Mouse (Mus musculus): ENCODE data around the gene E130114P18Rik.

E130114P18Rik gene

DNA sequence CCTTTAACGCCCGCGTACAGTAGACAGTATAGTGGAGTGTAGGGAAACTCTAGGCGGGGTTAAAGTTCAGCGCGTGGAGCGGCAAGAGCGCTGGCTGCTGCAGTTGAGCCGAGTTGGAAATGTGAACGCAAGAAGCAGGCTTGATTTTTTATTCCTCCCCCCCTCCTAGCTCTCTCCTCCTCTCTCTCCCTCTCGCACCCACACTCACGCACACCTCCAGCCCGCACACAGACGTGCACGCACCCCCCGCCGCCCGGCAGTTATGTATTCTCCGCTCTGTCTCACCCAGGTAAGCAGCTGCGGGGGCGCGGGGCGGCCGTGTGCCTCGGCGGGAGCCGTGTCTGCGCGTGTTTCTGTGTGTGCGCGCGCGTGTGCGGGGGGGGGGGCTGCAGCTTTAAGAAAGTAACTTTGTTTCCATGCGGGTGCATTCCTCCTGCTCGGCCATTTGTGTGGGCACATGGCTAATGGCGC lies at the start of gene E130114P18Rik:
E130114P18Rik (minus strand) TSS at position 373 of the 471 bp plus-strand sequence.
- DNase-seq (ENCODE audit: low read depth, low spot score), result no peak

DNA sequence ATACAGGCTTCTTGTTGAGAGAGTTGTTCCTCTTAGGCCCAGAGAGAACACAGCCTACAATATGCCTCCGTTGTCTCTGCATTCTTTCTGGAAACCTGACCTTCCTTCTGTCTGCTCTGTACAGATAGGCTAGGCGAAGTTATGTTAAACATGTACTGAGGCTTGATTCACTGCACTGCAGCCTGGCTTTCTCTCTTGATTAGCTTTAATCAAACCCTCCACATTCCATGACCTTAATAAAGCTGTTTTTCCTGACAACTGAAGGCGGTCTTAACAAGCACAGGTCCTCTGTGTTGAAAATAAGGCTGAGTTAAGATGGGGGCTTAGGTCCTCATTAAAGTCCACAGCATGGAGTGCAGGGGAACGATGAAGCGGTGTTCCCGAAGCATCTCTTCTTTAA lies 49.2 kb upstream of the E130114P18Rik start:
- DNase-seq (ENCODE audit: low read depth, low spot score), result no peak

DNA sequence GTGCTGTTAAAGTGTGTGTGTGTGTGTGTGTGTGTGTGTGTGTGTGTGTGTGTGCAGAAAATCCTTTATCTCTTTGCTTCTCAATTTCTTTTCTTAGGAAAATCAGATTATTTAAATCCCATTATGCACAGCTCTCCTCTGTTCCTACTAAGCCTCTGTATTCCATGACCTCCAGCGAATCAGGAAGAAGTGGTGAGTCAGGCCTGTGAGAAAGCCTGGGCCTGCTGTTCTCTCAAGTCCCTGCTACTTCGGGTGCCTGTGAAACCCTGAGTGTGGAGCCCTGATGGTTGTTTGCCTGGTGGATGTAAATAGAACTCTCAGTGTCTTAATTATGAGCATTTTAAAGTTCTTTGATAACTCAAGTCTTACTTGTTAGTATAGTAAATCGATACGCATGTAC lies 48.0 kb upstream of the E130114P18Rik start:
- no peak for DNase-seq (ENCODE audit: low read depth, low spot score)

DNA sequence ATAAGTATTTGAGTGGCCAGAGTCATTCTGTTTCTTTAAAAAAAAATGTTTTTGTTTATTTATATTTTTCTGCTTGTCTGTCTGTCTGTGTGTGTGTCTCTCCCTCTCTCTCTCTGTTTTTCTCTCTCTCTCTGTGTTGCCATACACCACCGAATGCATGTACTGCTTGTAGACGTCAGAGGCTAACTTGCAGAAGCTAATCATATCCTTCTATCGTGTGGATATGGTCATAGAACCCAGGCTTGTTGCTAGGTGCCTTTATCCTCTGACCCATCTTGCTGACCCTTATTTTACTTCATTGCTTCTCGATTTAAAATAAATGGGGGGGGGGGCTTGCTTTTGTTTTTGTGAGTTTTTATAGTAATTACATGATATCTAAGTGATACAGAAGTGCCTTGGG lies 47.6 kb upstream of the E130114P18Rik start:
- DNase-seq (ENCODE audit: low read depth, low spot score), result no peak

DNA sequence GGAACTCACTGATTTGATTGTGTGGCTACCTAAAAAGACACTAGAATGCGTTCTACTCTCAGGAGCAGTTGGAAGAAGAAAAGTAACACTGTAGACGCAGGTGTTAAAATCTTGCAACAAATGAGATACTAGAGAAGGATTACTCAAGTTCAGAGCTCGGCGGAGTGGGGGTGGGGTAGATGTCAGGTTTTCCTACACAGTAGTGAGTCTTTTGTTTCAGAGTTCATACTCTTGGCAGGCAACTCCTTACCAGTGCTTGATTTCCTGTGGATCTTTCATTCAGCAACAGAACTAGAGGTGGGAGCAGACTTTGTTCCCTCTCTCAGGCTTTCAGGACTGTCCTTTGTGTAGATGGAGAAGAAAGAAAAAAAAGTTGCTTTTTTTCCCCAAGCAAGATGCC lies 46.6 kb upstream of the E130114P18Rik start:
- no peak for DNase-seq (ENCODE audit: low read depth, low spot score)

DNA sequence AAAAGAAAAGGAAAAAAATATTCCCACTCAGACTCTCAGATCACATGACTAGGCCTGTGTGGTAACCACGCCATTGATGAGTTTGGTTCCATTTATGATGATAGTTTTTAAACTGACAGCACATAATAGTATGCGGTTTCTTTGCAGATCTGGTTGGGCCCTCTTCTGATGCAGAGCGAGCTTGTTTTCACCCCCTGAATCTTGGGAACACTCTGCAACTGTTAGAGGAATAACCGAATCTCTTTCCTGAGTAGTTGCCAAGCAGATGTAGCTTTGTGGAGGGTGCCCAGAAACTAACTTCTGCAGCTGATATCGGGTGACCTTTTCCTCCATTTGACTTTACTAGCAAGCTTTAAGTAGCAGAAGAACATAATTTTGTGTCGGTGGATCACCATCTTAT lies 45.6 kb upstream of the E130114P18Rik start:
- no peak for DNase-seq (ENCODE audit: low read depth, low spot score)

DNA sequence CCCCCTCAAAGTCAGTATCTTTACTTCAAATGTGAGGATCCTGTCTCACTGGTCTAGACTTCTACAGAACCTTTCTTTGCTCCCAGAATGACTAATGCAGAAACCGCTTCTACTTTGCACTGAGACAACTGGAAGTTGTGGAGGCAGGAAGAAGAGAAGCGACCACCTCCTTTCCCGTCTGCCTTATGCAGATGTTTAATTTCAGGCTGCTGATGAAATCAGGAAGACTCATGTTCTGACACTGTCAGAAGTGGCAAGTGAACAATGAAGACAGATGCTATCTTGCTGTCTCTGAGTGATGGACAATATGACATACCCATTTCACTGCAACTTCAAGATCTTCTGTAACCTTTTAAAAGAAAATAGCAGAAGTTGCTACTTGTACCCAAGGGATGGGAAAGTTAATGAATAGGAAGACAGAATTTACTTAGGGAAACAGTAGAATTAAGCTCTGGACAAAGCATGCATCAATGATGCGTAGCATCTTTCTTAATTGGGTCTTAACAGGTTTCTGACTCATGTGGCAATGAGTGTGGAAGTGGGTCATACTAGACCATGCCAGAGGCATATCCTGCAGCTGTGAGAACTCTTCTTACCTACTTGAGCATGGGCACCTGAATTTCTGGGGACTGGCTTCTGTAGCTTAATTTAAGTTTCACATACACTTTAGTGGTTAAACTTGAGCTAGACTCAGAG lies 43.8 kb upstream of the E130114P18Rik start:
- DNase-seq (ENCODE audit: low read depth, low spot score), result no peak

DNA sequence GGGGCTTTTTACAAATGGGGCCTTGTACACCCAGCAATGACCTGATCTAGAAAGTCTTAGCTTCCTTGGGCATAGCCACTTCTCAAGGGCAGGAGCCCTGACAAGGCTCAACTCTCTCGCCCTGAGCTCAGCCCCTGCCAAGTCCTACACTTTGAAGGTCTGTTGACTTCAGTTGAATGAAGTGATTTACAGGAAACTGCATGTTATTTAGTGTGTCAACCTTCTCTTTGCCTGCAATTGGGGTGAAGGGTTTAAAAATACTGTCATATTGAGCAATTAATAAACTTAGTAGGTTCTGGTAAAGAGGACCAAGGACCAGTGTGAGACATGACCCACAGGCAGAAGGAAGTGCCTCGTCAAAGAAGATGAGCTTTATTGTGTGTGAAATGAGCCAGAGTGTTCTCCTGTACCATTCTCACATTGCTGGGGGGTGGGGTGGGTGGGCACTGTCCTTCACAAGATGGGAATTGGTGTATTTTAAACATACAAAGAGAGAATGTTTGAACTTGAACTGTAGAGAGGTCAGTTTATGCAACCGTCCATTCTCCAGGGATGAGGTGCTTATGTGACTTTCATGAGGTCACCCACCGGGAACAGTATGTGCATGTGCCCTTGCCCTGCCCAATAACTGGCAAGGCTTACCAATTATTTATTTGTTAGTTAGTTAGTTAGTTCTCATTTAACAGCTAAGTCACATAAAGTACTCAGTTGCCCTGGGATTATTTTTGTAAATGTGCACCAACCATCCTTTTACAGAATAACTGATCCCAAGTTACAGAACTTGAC lies 42.8 kb upstream of the E130114P18Rik start:
- no peak for DNase-seq (ENCODE audit: low read depth, low spot score)

DNA sequence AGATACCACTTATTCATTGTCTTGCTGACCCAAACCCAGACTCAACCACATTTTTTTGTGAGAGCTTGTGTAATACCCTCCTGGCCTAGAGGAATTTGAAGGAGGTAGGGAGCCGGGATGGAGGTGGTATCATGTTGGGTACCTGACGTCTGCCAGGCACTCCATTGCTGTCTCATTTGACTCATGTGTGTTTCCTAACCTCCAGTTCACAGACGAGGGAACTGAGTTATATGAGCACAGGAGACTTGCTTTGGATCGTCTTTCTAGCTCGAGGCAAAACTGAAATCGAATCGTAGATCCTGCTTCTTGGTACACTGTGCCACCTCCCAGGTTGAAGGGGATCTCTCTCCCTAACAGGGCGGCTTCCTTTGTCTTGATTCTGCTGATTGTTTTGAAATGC lies 41.2 kb upstream of the E130114P18Rik start:
- DNase-seq (ENCODE audit: low read depth, low spot score), result no peak

DNA sequence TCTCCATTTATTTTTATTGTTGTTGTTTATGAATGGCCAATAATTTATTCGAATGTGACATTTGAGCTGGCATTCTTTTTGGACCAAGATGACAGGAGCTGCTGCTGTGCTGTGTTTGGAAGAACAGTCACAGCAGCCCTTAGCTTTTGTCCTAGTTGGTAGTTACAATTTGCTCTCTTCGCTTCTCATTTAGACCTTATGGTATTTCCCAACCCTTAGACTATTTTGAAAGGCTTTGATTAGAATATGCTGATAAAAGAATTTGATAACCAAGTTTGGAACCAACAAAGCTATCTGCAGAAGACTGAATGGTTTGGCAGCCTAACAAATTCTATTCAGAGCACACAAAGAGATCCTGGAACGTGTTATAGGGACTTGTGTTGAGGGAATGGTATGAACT lies 40.6 kb upstream of the E130114P18Rik start:
- no peak for DNase-seq (ENCODE audit: low read depth, low spot score)

DNA sequence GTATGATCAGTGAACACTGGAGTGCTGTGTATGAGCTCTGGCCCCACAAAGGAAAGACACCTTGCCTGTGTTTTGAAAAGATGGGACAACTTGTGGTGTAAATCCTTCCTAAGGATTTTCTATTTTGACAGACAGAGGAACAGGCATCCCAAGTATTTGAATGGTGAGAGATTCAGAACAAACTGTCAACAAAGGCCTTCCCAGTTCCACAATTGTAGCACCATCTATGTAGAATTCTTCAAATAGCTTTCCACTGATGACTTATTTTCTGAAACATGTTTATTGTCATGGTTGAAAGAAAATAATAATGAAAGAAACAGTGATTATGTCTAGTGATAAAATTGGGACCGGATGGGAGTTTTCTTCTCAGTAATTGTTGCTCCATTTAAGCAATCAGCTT lies 39.9 kb upstream of the E130114P18Rik start:
- no peak for DNase-seq (ENCODE audit: low read depth, low spot score)

DNA sequence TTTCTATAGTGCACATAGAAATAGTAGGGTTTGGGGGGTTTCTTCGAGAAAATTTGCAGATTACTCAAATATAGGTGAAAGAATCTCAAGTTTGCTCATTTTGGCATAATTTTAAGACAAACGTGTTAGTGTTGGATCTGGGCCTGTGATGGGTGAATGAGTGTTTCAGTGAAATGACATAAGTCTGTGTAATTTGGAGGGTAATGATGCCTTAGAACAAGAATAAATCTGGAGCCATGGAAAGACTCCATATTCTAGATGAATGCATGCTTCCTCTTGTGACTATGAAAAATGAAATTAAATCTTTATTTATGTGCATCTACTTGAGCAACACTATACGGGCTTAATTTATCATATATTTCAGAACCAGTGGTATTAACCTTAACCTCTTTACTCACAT lies 38.9 kb upstream of the E130114P18Rik start:
- no peak for DNase-seq (ENCODE audit: low read depth, low spot score)

DNA sequence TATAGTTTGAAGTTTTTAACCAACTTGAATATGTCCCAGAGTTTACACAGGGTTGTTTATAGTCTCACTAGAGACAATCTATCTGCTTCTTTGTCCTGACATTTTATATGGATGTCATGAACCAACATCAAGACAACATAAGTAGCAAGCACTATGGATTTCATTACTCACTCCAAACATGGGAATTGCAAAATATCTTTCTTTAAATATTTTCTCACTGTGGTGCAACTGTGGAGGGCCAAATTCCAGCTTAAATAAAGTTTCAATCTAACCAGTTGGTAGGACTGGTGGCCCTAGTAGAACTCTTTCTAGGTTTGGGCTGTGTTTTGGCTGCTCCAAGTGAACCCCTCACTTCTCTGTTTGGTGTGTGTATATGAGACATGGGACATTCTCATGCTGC lies 38.1 kb upstream of the E130114P18Rik start:
- no peak for DNase-seq (ENCODE audit: low read depth, low spot score)

DNA sequence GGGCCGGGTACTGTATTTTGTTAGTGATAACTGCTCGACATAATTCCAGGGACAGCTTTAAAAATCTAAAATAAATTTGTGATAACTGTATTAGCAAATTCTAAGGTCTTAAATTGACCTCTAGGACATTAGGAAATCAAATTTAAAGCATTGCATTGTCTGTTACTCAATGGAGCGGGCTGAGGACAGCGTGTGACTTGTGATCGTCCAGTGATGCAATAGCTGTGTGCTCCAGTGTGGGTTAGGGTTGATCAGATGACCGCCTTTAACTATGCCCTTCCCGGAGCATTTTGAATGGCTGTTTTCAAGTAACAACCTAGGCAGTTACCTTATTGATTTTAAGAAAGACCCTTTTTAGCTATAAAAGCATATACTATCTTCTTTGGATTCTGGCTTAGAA lies 36.6 kb upstream of the E130114P18Rik start:
- DNase-seq (ENCODE audit: low read depth, low spot score), result no peak

DNA sequence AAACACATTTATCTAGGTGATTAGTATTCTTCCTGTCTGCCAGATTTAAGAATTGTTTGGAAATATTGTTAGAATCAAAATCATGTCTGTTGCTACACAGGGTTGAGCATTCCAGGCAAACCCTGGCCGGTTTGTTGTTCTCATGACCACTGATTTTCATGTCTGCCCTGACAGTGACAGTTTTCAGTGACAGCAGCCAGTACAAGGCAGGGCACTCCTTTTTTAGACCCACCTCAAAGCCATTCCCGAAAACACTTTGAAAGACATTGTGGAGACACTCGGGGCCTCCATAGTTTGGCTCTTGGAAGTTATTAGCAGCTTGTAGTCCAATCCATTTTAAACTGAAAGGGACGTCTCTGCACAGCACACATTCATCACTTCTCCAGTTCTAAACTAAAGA lies 36.1 kb upstream of the E130114P18Rik start:
- no peak for DNase-seq (ENCODE audit: low read depth, low spot score)

DNA sequence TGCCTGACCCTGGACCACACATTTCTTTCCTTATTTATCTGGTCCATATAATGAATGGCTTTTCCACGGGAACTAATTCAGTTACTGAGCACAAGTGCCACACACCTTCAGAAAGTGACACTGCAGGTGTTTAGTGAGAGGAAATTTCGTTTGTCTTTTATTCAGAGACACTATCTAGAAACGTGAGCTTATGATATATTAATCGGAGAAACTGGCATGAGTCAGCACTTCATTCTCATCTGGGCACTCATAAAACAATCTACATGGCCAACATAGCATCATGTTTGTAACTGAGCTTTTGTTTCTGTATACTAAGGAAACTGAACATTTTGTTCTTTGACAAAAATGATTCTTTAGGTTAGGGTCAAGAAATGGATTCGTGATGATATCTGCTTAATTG lies 35.2 kb upstream of the E130114P18Rik start:
- no peak for DNase-seq (ENCODE audit: low read depth, low spot score)

DNA sequence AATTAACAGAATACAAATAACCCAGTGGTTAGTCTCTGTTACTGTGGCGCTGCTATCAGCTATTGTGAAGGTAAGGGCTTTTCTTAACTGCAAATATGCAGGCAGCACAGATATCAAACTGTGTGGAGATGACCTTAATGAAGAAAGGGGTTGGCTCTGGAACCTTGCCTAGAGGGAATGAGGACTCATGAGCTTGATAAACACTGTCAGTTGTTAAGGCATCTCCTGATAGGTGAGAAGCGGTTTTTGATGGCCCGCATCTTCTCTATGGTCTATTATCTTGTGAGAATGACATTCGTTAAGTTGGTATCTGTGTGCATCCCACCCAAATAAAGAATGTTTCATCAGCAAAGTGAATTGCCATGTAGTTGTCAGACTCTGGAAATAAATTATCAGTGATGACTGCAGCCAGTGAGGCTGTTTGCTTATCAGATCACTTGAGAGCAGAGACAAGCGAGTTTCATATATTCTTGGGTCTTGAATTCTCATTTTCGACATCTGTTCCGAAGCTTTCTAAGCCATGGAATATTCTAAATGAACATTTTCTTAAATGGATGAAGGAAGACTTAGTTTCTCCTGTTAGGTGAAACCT lies 32.6 kb upstream of the E130114P18Rik start:
- DNase-seq (ENCODE audit: low read depth, low spot score), result no peak

DNA sequence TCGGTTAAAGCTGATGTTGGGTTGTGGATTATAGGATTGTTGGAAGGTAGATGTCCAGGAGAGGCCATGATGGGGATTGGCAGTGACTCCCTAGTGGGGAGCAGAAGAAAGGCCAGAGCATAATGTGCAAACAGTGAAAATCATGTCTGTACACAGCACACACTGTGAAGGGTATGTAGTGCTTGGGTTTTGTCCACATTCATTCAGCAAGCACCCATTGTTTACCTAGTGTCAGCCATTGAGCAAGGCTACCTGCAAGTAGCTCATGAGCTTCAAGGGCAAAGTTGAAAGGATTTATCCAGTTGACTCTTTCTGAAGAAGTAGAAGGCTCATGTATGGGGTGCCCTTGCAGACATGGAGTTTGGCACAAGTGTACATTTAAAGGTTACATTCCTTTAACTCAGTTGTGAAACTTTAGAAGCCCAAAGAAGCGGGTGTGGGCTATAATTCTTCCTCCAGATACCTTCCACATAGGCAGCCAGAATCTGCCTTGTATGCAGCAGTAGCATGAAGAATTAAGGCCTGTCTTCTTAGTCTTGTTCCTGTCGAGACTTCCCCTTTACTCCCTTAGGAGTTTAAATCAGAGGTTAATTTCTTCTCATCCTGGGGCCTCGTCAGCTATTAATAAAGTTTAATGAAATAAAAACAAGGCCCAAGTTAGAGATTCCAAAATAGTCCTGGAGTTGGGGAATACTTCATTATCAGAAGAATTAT lies 31.9 kb upstream of the E130114P18Rik start:
- no peak for DNase-seq (ENCODE audit: low read depth, low spot score)

DNA sequence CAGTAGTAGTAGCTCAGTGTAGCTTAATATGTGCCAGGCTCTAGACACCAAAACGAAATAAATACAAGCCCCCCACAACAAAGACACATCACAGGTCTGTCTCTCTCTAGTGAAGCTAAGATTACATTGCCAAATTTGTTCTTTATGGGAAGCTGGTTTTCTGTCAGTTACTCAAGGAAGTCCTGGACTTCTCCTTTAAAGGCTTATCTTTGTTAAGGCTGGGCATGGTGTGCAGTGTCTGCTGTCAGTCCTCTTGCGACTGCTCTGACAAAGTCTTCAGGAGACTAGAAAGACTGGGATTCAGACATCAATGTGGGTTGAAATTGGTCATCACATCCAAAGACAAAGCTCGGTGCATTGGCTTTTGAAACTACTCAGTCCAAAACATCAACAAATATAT lies 31.0 kb upstream of the E130114P18Rik start:
- no peak for DNase-seq (ENCODE audit: low read depth, low spot score)

DNA sequence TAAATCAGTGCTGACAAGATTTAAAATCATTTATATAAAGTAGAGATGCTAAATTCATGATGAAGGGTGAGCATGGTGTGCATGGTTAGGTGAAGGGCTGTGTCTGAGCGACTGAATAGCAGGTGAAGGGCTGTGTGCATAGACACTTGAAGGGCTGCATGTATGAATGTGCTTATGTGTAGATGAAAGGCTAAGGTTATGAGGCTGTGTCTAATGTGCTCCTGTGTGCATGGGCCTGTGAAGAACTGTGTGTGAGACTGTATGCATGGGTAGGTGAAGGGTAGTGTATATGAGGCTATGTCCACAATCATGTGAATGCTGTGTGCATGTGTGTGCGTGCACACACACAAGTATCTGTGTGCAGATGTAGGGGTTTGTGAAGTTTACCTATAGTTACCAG lies 29.0 kb upstream of the E130114P18Rik start:
- no peak for DNase-seq (ENCODE audit: low read depth, low spot score)

DNA sequence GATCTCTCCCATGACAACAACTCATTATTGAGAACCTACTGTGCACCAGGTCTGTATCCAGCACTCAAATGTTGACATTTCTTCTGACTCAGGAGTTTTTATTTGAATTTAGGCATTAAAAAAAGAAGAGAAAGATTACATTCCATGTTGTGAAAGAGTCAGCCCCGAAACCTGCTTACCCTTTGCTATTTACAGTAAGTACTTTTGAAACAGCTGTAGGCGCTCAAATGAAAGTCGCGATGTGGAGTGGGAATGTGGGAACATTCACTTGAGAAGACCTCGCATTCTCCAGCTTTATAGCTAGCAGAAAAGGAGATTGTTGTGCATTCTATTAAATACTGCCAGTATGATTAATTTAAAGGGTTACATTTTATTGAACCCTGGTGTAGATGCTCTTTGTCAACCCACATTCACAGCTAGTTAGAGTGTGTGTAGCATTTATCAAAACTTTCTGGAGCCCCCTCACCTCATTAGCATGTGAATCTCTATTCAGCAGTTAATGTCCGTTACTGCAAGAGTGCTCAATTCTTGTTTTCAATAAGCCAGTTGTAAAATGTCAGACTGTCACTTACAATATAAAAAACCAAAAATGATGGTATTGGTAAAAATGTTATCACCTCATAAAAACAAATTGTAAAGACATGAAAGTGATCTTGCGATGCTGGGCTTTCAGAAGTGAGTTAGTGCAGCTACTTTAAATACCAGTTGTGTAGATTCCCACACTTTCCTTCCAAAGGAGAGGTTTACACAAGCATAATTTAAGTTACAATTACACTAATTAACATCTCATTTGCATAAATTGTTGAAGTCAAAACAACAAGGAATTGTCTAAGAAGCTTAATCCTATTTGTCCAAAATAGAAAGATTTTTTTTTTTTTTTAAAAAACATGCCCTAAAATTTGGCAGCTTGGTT lies 28.3 kb upstream of the E130114P18Rik start:
- DNase-seq (ENCODE audit: low read depth, low spot score), result no peak
